25 mouse cellular contexts compared by ENCODE assay signal in genomic region chr8:109890794-109891585, GRCm38 (mm10). TPM values are rescaled to one million over a fixed set of nuclear protein-coding genes. Genes with fewer than 3 reads are reported as not detected.
DNase-seq lines count a peak whose midpoint lies in the region; ATAC-seq and TF ChIP-seq lines count a peak whose summit lies in the region.
"Had no signal": no experiment of that assay in that cellular context is flagged by ENCODE, and none has a peak within 500 bp of the region (broad histone marks: within the 10 kb centered on the region; RNA-seq: fewer than 3 reads in every experiment).

No protein-coding gene starts in this region.

- H3K27ac ChIP-seq in liver, embryonic 13.5 days: no peak overlapping the region
- H3K27ac ChIP-seq in liver, embryonic 12.5 days: no peak overlapping the region
- no peak overlapping the region; the same call in 1 of the 2 replicates for H3K27ac ChIP-seq in ES-E14 (ENCODE audit: insufficient read depth, low read depth, low read length, poor library complexity, severe bottlenecking)
- H3K27ac ChIP-seq in midbrain, embryonic 16.5 days (ENCODE audit: low read length): no peak overlapping the region
- H3K27ac ChIP-seq in hindbrain, embryonic 13.5 days: no peak overlapping the region
- H3K27ac ChIP-seq: embryonic facial prominence, embryonic 13.5 days; embryonic facial prominence, embryonic 15.5 days; forebrain, embryonic 10.5 days; forebrain, embryonic 12.5 days had no signal

- no peak overlapping the region for H3K4me3 ChIP-seq in liver, embryonic 13.5 days (replicated peaks)
- H3K4me3 ChIP-seq in liver, embryonic 12.5 days: no peak overlapping the region
- no peak overlapping the region; a peak in 1 of 4 replicates for H3K4me3 ChIP-seq in ES-E14 (ENCODE audit: insufficient read depth in 1 of 2, low read depth in 1 of 2, low read length in 2 of 2, poor library complexity in 1 of 2, severe bottlenecking in 1 of 2)
- no peak overlapping the region for H3K4me3 ChIP-seq in midbrain, embryonic 16.5 days (ENCODE audit: low read depth, low read length)
- no peak overlapping the region for H3K4me3 ChIP-seq in hindbrain, embryonic 13.5 days
- H3K4me3 ChIP-seq: embryonic facial prominence, embryonic 13.5 days; embryonic facial prominence, embryonic 15.5 days; erythroblast, embryonic 14.5 days; forebrain, embryonic 10.5 days; forebrain, embryonic 12.5 days had no signal

- H3K9ac ChIP-seq in liver, embryonic 13.5 days: no peak overlapping the region
- H3K9ac ChIP-seq in liver, embryonic 12.5 days: no peak overlapping the region
- H3K9ac ChIP-seq in ES-E14 (ENCODE audit: insufficient read depth, low read depth, low read length, poor library complexity, severe bottlenecking): no peak overlapping the region
- H3K9ac ChIP-seq in midbrain, embryonic 16.5 days (ENCODE audit: low read depth, low read length): no peak overlapping the region
- no peak overlapping the region for H3K9ac ChIP-seq in hindbrain, embryonic 13.5 days
- H3K9ac ChIP-seq: embryonic facial prominence, embryonic 13.5 days; embryonic facial prominence, embryonic 15.5 days; forebrain, embryonic 12.5 days had no signal

- H3K9me3 ChIP-seq in liver, embryonic 13.5 days (replicated peaks): no peaks in the 10 kb centered on the region; the same call in 1 of the 2 replicates
- no peaks in the 10 kb centered on the region for H3K9me3 ChIP-seq in liver, embryonic 12.5 days (replicated peaks)
- H3K9me3 ChIP-seq in ES-E14 (ENCODE audit: control insufficient read depth, insufficient read depth, low read depth, low read length): no peaks in the 10 kb centered on the region
- 0 out of 2 replicates have a peak, but pooled peaks cover 4% of the 10 kb centered on the region for H3K9me3 ChIP-seq in midbrain, embryonic 16.5 days (replicated peaks; ENCODE audit: control insufficient read depth, low read length, poor library complexity, severe bottlenecking)
- no peaks in the 10 kb centered on the region for H3K9me3 ChIP-seq in hindbrain, embryonic 13.5 days
- H3K9me3 ChIP-seq: embryonic facial prominence, embryonic 13.5 days; embryonic facial prominence, embryonic 15.5 days; forebrain, embryonic 12.5 days had no signal

- WGBS in liver, embryonic 13.5 days (ENCODE audit: insufficient replicate concordance): 66% methylated on average over 3 of the region's 3 CpGs
- WGBS in liver, embryonic 12.5 days (ENCODE audit: insufficient replicate concordance): 71% methylated on average over 3 of the region's 3 CpGs
- WGBS in midbrain, embryonic 16.5 days: 93% methylated on average over 3 of the region's 3 CpGs
- WGBS in hindbrain, embryonic 13.5 days: 94% methylated on average over 3 of the region's 3 CpGs

- DNase-seq in liver, embryonic 13.5 days: no peak
- DNase-seq in ES-CJ7 (ENCODE audit: low read depth, low spot score): peak; percentile 70
- DNase-seq in ES-E14 (ENCODE audit: low read depth, low spot score): no peak
- peak; percentile 79 for DNase-seq in ZHBTc4 (ENCODE audit: low read depth, low spot score)
- no peak for DNase-seq in ovary, postnatal 36 days (ENCODE audit: low spot score)
- DNase-seq: adrenal gland, adult 2 months; adrenal gland, postnatal 10 days; adrenal gland, postnatal 25 days; cerebellum, adult 11 months; cerebellum, adult 18-20 months; cerebellum, adult 8-10 months; cerebellum, adult 9-11 months; cerebellum, postnatal 14 days; cerebellum, postnatal 36 days; embryo, embryonic 11 days had no signal

- no peaks in the 10 kb centered on the region for H3K27me3 ChIP-seq in liver, embryonic 13.5 days
- no peaks in the 10 kb centered on the region for H3K27me3 ChIP-seq in liver, embryonic 12.5 days (replicated peaks)
- H3K27me3 ChIP-seq in midbrain, embryonic 16.5 days (ENCODE audit: control insufficient read depth, insufficient read depth, low read depth, low read length): no peaks in the 10 kb centered on the region
- no peaks in the 10 kb centered on the region for H3K27me3 ChIP-seq in hindbrain, embryonic 13.5 days
- H3K27me3 ChIP-seq: embryonic facial prominence, embryonic 13.5 days; embryonic facial prominence, embryonic 15.5 days; forebrain, embryonic 12.5 days had no signal

- 0 out of 2 replicates have a peak overlapping the region, but pooled peaks have one; percentile 10 for H3K4me2 ChIP-seq in liver, embryonic 13.5 days
- H3K4me2 ChIP-seq in liver, embryonic 12.5 days: no peak overlapping the region
- H3K4me2 ChIP-seq in midbrain, embryonic 16.5 days (ENCODE audit: low read length): no peak overlapping the region
- no peak overlapping the region for H3K4me2 ChIP-seq in hindbrain, embryonic 13.5 days
- H3K4me2 ChIP-seq: embryonic facial prominence, embryonic 13.5 days; embryonic facial prominence, embryonic 15.5 days; forebrain, embryonic 12.5 days had no signal

- in situ Hi-C loops in ES-E14 (cut with MboI; ENCODE audit: low sequenced_read_pairs in 2 of 2, unreplicated experiment in 2 of 2): no loop called here

- peaks cover 16% of the 10 kb centered on the region for H3K4me1 ChIP-seq in liver, embryonic 13.5 days (replicated peaks)
- H3K4me1 ChIP-seq in liver, embryonic 12.5 days: peaks cover 15% of the 10 kb centered on the region
- H3K4me1 ChIP-seq in ES-E14 (ENCODE audit: control insufficient read depth in 2 of 2, insufficient read depth in 2 of 2, low read length in 2 of 2, poor library complexity in 1 of 2): peaks cover 4 to 9% of the 10 kb centered on the region in 2 experiments; a peak in 2 of 4 replicates
- no peaks in the 10 kb centered on the region for H3K4me1 ChIP-seq in midbrain, embryonic 16.5 days (ENCODE audit: control insufficient read depth, insufficient read depth, low read length)
- H3K4me1 ChIP-seq in hindbrain, embryonic 13.5 days (replicated peaks): no peaks in the 10 kb centered on the region
- H3K4me1 ChIP-seq: embryonic facial prominence, embryonic 13.5 days; embryonic facial prominence, embryonic 15.5 days; forebrain, embryonic 10.5 days; forebrain, embryonic 12.5 days had no signal

- no peak for ATAC-seq in liver, embryonic 13.5 days (ENCODE audit: low read depth)
- ATAC-seq in liver, embryonic 12.5 days: no peak
- ATAC-seq in midbrain, embryonic 16.5 days: no peak
- ATAC-seq in hindbrain, embryonic 13.5 days (ENCODE audit: low FRiP score): no peak
- ATAC-seq: forebrain, embryonic 14.5 days; forebrain, embryonic 16.5 days had no signal

- peaks cover 56% of the 10 kb centered on the region for H3K36me3 ChIP-seq in liver, embryonic 13.5 days
- H3K36me3 ChIP-seq in liver, embryonic 12.5 days: peaks cover 60% of the 10 kb centered on the region
- H3K36me3 ChIP-seq in ES-E14 (ENCODE audit: control insufficient read depth, insufficient read depth, low read length, poor library complexity, severe bottlenecking): no peaks in the 10 kb centered on the region; the same call in 1 of the 2 replicates
- H3K36me3 ChIP-seq in midbrain, embryonic 16.5 days (ENCODE audit: control insufficient read depth, insufficient read depth, low read length): peaks cover 6% of the 10 kb centered on the region
- peaks cover 39% of the 10 kb centered on the region for H3K36me3 ChIP-seq in hindbrain, embryonic 13.5 days

TF ChIP-seq in ES-E14, 5 proteins besides CTCF, POLR2A, EP300 and RAD21:
- TF ChIP-seq CHD2 (IDR thresholded peaks at IDR 0.05; ENCODE audit: low read depth, low read length) (peak; percentile 40; the same call in 1 of the 2 replicates), MAFK (IDR thresholded peaks at IDR 0.05; ENCODE audit: insufficient read depth, low read depth, low read length) (no peak)

RNA-seq across cellular contexts. Expression of gene Phlpp2, which starts 22.6 kb away (rescaled TPM):
- 2.7 and 3.2 TPM in 2 replicates for polyA plus RNA-seq in liver, embryonic 13.5 days (2015; fragmentation: Nextera tagmentation; extraction: Ambion mirVana)
- 3.0 and 3.3 TPM in 2 replicates for polyA plus RNA-seq in liver, embryonic 12.5 days (2016; fragmentation: Nextera tagmentation; extraction: Ambion mirVana)
- total RNA-seq in ES-E14 (2012; rRNA removed): 2.0 and 2.9 TPM in 2 replicates
- polyA plus RNA-seq in midbrain, embryonic 16.5 days (2015; fragmentation: Nextera tagmentation; extraction: Ambion mirVana): 3.6 and 4.0 TPM in 2 replicates
- 3.8 and 4.1 TPM in 2 replicates for polyA plus RNA-seq in hindbrain, embryonic 13.5 days (2015; fragmentation: Nextera tagmentation; extraction: Ambion mirVana)

Comparison
In these comparisons a context has a peak if more than half of its experiments do, and no peak if none do; other contexts are left out.
1. DNase-seq: peak in ES-CJ7 (single experiment) and ZHBTc4 (single experiment); none in liver, embryonic 13.5 days (single experiment), ES-E14 (single experiment) and ovary, postnatal 36 days (single experiment).